Mouse (Mus musculus) heart, adult 18-20 months (tissue): ENCODE results near the gene Peak1. TPM values are rescaled to one million over a fixed set of nuclear protein-coding genes. Genes with fewer than 3 reads are reported as not detected.

Source experiments
- DNase-seq, 2 experiments: peaks; one replicate each; pipeline ENCODE4 v3.0.0; 2021 to 2022; ENCODE audit warnings: mixed read lengths in 1 of 2
- total RNA-seq, 2 experiments: library from RNA; stranded (reverse); gene quantifications; 2 replicates each; pipeline ENCODE4 v1.2.3; 2021

The Peak1 gene
- total RNA-seq, 2 experiments from 2014 or later: 34.9 to 35.1 TPM

GRCm38 (mm10) chr9:56415935-56416607 is 1.8 kb downstream of the Peak1 start:
- no peak for DNase-seq

DNA sequence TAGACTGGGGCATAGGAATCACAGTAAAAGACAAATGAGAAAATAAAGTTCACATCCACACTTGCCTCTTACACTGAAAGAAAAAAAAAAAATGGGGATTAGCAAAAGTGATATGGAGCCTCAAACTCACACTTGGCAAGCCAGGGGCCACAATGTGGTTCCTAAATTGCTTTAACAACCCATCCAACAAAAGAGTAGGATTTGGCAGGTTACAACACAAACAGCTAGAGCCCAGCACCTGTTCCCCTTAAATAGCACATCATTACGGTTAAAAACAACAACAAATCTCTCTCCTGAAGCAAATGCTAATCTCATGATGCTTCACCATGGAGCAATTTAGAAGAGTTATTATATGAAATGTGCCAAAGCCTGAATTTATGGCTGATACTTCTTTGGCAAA is 2.5 kb downstream of the Peak1 start:
- no peak for DNase-seq

DNA sequence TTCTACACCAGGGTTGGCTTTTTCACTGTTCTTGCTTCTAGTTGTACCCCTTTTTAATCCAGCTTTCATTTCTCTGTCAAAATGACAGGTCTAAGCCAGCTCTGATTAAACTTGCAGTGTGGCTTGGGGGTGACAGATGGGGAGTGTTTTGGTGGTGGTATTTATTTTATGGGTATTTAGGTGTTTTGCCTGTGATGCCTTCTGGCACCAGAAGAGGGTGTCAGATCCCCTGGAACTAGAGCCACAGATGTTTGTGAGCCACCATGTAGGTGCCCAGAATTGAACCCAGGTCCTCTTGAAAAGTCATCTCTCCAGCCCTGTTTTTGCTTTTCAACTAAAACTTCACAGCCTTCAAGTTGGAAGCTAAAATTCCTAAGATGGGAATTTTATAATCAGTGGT is 3.5 kb downstream of the Peak1 start:
- no peak for DNase-seq

GRCm38 (mm10) chr9:56412716-56413115 is 5.2 kb downstream of the Peak1 start:
- peak in 1 of 2 experiments; percentile 35 for DNase-seq

GRCm38 (mm10) chr9:56409928-56410327 is 7.9 kb downstream of the Peak1 start:
- no peak for DNase-seq

GRCm38 (mm10) chr9:56404619-56405018 is 13.2 kb downstream of the Peak1 start:
- peak in 1 of 2 experiments; percentile 25 for DNase-seq

- DNase-seq: no peak
Observed at GRCm38 (mm10) chr9:56396306-56396705, 21.6 kb downstream of the Peak1 start.

- no peak for DNase-seq
Observed at GRCm38 (mm10) chr9:56392857-56393256, 25.0 kb downstream of the Peak1 start.

DNA sequence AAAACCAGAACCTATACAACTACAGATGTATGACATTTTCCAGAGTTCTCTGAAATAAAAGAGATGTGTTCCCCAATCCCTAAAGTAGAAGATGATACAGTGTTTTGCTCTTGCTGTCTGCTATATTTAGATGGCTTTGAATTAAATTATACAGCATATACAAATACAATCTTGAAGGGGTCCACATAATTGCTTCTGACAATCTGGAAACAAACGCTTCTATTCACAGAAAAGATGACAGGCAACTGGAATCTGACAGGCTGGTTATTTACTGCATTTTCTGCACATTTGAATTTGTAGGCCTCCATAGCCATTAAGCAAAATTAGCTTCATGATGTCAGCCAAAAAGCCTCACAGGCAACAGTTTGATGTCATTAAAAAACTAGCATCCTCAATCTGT is 35.1 kb downstream of the Peak1 start:
- DNase-seq: no peak

DNA sequence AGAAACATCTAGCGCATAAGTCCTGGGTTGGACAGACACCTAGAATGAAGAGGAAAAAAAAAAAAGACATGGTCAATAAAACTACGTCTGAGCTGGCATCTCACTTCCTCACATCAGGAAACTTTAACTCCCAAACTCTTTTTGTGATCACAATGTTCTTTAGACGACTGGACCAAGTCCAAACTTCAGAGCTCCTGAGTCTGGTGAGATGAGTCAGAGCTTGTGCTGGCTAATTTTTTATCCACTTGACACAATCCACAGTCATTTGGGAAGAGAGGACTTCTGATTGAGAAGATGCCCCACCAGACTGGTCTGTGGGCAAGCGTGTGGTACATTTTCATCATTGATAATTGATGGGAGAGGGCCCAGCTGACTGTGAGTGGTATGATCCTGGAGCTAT is 43.5 kb downstream of the Peak1 start:
- DNase-seq: peak; percentile 46 to 67

DNA sequence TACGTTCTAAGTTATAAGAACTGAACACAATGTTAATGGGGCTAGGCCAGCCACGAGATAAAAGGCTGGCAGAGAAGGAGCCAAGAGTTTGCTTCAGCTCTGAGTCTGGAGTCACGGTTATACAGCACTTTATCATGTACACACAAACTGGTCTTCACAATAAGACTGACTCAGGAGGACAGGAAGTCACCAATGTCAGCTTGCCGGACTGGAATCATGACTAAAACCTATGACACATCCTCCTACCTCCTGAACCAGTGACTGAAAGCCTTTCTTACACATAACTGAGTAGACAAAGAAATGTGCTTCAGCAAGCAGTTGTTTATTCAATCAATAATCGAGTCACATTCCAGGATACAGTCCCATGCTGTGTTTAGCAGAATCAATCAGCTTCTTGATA is 47.2 kb downstream of the Peak1 start:
- no peak for DNase-seq

DNA sequence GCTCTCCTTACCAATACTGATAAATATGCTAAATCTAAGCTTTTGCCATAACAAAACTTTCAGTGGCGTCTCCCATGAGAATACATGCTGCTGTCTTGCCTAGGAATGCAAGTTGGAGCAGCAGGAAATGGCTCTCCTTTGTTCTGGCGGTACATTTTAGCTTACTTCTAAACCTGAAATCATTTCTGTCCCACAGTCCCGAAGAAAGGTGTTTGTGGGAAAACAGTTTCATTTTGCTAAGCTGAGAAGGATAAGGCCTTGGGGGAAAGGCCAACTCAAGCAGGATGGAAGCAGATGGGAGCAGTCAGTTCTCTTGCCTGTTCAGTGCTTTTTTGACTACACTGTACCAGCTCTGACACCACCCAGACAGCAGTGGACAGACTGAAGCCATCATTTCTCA is 49.1 kb downstream of the Peak1 start:
- peak; percentile 22 to 26 for DNase-seq

DNA sequence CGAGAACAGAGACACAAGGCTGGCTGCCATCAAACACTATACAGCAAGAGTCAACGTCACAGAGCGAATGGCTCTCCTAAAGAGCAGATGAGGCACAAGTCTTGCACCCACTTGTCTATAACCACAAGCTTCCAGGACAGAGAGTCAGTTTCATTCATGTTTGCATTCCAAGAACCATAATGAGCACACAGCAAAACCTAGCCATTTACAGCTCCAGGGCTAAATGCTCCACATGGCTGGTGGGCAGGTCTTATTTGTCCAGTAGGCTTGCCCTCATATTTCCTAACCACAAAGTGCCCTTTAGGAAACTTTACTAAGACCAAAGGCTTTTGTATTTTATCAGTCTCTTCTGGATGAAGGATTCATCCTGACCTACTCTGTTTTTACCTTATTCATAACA is 54.6 kb downstream of the Peak1 start:
- DNase-seq: no peak

GRCm38 (mm10) chr9:56359261-56359660 is 58.6 kb downstream of the Peak1 start:
- DNase-seq: no peak

DNA sequence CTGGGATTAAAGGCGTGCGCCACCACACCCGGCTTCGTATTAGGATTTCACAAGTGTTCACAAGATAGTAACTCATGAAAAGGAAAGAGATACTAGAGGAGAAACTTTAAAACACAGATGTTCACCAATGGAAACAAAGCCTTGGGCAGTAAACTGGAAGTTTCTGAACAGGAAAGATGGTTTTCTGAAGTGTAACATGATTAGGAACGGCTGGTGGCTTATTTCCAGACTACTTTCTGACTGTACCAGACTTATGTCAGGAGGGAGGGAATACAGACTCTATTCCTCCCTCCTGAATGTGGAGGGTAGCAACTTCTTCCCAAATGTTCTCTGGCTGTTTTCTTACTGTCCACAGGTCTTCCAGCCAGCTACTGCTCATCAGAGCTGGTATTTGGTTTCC is 62.7 kb downstream of the Peak1 start:
- DNase-seq: no peak

- no peak for DNase-seq
Observed at GRCm38 (mm10) chr9:56346321-56346720, 71.5 kb downstream of the Peak1 start.

- DNase-seq: peak; percentile 45 to 53
Observed at GRCm38 (mm10) chr9:56339426-56340195, 78.3 kb downstream of the Peak1 start.

GRCm38 (mm10) chr9:56334363-56334762 is 83.5 kb downstream of the Peak1 start:
- DNase-seq: no peak

GRCm38 (mm10) chr9:56332774-56333173 is 85.1 kb downstream of the Peak1 start:
- no peak for DNase-seq

- DNase-seq: no peak
Observed at GRCm38 (mm10) chr9:56326511-56327005, 91.3 kb downstream of the Peak1 start.

- DNase-seq: no peak
Observed at GRCm38 (mm10) chr9:56325725-56326124, 92.1 kb downstream of the Peak1 start.

DNA sequence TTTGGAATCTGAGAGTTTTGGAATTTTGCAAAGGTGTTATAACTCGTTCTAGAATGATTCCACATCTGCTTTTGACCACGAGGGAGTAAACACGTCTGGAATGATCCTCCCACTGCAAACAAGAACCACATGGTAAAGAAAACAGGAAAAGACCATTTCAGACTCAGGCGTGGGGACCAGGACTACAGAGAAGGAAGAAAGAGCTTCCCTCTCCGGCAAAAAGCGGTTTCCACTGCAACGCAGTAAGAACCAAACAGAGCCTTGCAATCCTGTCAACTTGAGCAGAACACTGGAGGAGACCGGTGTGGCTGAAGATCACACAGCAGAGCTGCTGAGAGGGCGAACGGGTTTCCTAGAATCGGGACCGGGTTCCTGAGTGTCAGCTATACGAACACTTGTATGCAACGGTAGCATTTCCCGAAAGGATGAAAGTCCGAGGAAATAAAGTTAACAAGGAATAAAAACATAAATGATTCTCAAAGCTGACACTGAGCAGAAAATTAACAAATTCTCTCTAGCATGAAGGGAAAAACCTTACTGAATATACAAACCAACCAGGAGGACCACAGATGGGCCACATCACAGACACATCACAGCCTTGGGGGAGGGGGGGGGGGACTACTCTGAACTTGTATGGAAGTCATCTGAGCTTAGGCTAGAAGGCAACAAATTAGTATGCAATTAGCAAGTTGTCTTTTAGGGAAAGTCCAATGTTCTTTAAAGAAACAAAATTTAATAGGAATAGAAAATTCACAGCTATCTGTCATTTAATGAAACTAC is 93.1 kb downstream of the Peak1 start:
- DNase-seq: peak; percentile 55 to 72

GRCm38 (mm10) chr9:56321291-56321690 is 96.6 kb downstream of the Peak1 start:
- no peak for DNase-seq
